Mouse (Mus musculus): ENCODE measurements around the gene Dcaf6. TPM values are rescaled to one million over a fixed set of nuclear protein-coding genes. Genes with fewer than 3 reads are reported as not detected.

Gene Dcaf6
- polyA plus RNA-seq, 1 experiment from 2014 or later = 8.8 TPM

- DNase-seq (ENCODE audit: low spot score) (peak; percentile 81), ATAC-seq (ENCODE audit: insufficient read depth, low FRiP score, low TSS enrichment) (peak; percentile 82)
- H3K9ac ChIP-seq (ENCODE audit: low read length) = peak overlapping the region; percentile 90
- H3K4me3 ChIP-seq (ENCODE audit: low read depth, low read length) = peak overlapping the region; percentile 80
- under 1% methylated on average over 47 of the region's 71 CpGs for WGBS
- no peaks in the 10 kb centered on the region for H3K36me3 ChIP-seq (ENCODE audit: control insufficient read depth, insufficient read depth, low read length)
- H3K27ac ChIP-seq (ENCODE audit: low read depth, low read length) = peak overlapping the region; percentile 88
- H3K4me1 ChIP-seq (ENCODE audit: control insufficient read depth, insufficient read depth, low read length) = peaks cover 12% of the 10 kb centered on the region
- H3K9me3 ChIP-seq (ENCODE audit: control insufficient read depth, low read length) = no peaks in the 10 kb centered on the region
- H3K4me2 ChIP-seq (ENCODE audit: low read depth) = peak overlapping the region; percentile 84
- no peaks in the 10 kb centered on the region for H3K27me3 ChIP-seq (ENCODE audit: control insufficient read depth, insufficient read depth, low read length)
Measured at GRCm38 (mm10) chr1:165281351-165282221, 178.7 kb downstream of the Dcaf6 start.

GRCm38 (mm10) chr1:165280741-165281140 is 179.5 kb downstream of the Dcaf6 start:
- peaks cover 12% of the 10 kb centered on the region for H3K4me1 ChIP-seq (ENCODE audit: control insufficient read depth, insufficient read depth, low read length)
- peak overlapping the region; percentile 80 for H3K4me3 ChIP-seq (ENCODE audit: low read depth, low read length)
- peak overlapping the region; percentile 90 for H3K9ac ChIP-seq (ENCODE audit: low read length)
- DNase-seq (ENCODE audit: low spot score) = no peak
- WGBS = 25% methylated on average over 10 of the region's 10 CpGs
- peak overlapping the region; percentile 88; the same call in 1 of the 2 replicates for H3K27ac ChIP-seq (ENCODE audit: low read depth, low read length)
- peak overlapping the region; percentile 84 for H3K4me2 ChIP-seq (ENCODE audit: low read depth)
- no peaks in the 10 kb centered on the region for H3K36me3 ChIP-seq (ENCODE audit: control insufficient read depth, insufficient read depth, low read length)
- no peak for ATAC-seq (ENCODE audit: insufficient read depth, low FRiP score, low TSS enrichment)
- H3K27me3 ChIP-seq (ENCODE audit: control insufficient read depth, insufficient read depth, low read length) = no peaks in the 10 kb centered on the region
- H3K9me3 ChIP-seq (ENCODE audit: control insufficient read depth, low read length) = no peaks in the 10 kb centered on the region

Other genes with a start within 250 kb of the Dcaf6 start
- 96.8 and 110 TPM in 2 replicates for gene Tiprl, start 223.5 kb downstream of the Dcaf6 start, polyA plus RNA-seq (2014; fragmentation: Nextera tagmentation; extraction: Ambion mirVana)
- 2.0 and 2.5 TPM in 2 replicates for gene Gpr161, start 164.7 kb downstream of the Dcaf6 start, polyA plus RNA-seq (2014; fragmentation: Nextera tagmentation; extraction: Ambion mirVana)
- gene Mpc2, start 162 bp upstream of the Dcaf6 start, polyA plus RNA-seq (2014; fragmentation: Nextera tagmentation; extraction: Ambion mirVana) = 113 and 114 TPM in 2 replicates
- gene Adcy10, start 24.7 kb upstream of the Dcaf6 start, polyA plus RNA-seq (2014; fragmentation: Nextera tagmentation; extraction: Ambion mirVana) = 0.13 TPM in 1 of 2 replicates, not detected in the other
- gene Mpzl1, start 174.1 kb upstream of the Dcaf6 start, polyA plus RNA-seq (2014; fragmentation: Nextera tagmentation; extraction: Ambion mirVana) = 157 and 163 TPM in 2 replicates
- gene Rcsd1, start 249.3 kb upstream of the Dcaf6 start, polyA plus RNA-seq (2014; fragmentation: Nextera tagmentation; extraction: Ambion mirVana) = 7.1 and 10.4 TPM in 2 replicates

All from neural tube, embryonic 11.5 days (tissue).